Mouse (Mus musculus): ENCODE data around the gene Myog. TPM values are rescaled to one million over a fixed set of nuclear protein-coding genes. Genes with fewer than 3 reads are reported as not detected.

Gene Myog
- polyA plus RNA-seq, 1 experiment = 0.43 TPM

DNA sequence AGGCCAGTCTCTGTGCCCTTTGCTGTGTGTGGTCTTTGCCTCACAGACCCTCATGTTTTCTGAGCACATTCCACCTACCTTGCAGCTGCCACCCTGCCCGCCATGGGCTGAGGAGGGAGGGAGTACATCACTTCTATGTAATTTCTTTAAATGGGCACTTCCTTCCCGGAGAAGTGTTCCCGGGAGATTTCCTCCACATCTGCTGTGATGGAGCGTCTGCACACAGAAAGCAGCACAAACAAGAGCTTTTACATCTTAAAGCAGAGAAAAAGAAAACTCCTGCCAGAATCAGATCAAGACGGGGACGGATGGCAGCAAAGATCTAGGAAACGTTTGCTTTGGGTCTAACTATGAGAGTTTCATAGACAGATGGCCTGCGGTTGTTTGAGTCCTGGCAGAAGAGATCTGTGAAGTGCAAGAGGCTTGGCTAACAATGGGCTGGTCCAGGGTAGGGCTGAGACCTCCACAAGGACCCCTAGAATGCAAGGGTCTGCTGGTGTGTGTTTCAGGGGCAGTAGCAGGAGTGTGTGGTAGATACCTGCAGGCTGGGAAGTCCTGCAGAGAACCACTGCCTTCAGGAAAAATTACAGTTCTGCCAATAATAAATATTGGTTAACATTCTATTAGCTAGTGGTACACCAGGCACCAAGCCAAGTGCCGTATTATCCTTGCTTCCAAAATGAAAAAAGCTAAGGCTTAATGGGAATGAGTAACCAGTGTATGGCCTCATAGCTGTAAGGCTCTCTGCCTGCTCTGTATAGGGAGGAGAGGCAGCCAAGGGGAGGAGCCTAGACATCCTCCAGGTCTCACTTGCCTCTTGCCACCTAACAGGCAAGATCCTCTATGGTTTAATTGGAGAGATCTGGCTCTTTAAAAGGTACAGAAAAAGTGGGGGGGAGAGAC, 16.0 kb upstream of the Myog start:
- TF ChIP-seq POLR2A (IDR thresholded peaks at IDR 0.05; ENCODE audit: control insufficient read depth, extremely low read depth, insufficient read depth, low read length, poor library complexity) (no peak), CTCF (IDR thresholded peaks at IDR 0.05; ENCODE audit: borderline replicate concordance, control insufficient read depth, extremely low read depth, insufficient read depth, low read length, poor library complexity) (no peak)
- no peak for DNase-seq
- Histone ChIP-seq H3K27ac (ENCODE audit: control insufficient read depth, insufficient read depth, low read length) (no peak overlapping the region), H3K4me3 (ENCODE audit: control insufficient read depth, insufficient read depth, low read length) (no peak overlapping the region), H3K27me3 (ENCODE audit: control insufficient read depth, insufficient read depth, low read length) (no peaks in the 10 kb centered on the region), H3K4me1 (replicated peaks; ENCODE audit: control insufficient read depth, insufficient read depth, low read length) (no peaks in the 10 kb centered on the region), H3K36me3 (ENCODE audit: control insufficient read depth, insufficient read depth, low read length) (no peaks in the 10 kb centered on the region)
- 86% methylated on average over 9 of the region's 9 CpGs for WGBS

DNA sequence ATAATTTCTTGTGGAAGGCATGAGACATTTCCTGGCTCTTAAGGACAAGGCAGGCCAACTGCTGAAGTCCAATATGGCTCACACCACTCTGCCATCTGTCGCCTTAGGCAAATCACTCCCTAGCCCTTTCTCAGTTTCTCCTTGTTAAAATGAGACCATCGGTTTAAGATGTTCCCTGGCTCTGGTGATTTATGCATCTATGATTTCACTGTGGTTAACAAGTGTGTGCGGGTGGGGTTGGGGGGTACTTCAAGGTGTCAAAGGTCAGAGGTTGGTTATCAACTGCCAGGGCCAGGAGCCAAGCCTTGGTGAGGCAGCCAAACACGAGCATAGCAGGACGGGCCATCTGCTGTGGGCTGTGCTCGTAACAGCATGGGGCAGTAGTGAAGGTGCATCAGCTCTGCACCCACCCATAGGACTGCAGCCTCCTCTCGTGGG, 15.3 kb upstream of the Myog start:
- H3K27me3 ChIP-seq (ENCODE audit: control insufficient read depth, insufficient read depth, low read length) = no peaks in the 10 kb centered on the region
- no peak overlapping the region for H3K4me3 ChIP-seq (ENCODE audit: control insufficient read depth, insufficient read depth, low read length)
- H3K27ac ChIP-seq (ENCODE audit: control insufficient read depth, insufficient read depth, low read length) = no peak overlapping the region
- TF ChIP-seq CTCF (IDR thresholded peaks at IDR 0.05; ENCODE audit: borderline replicate concordance, control insufficient read depth, extremely low read depth, insufficient read depth, low read length, poor library complexity) (no peak), POLR2A (IDR thresholded peaks at IDR 0.05; ENCODE audit: control insufficient read depth, extremely low read depth, insufficient read depth, low read length, poor library complexity) (no peak)
- H3K36me3 ChIP-seq (ENCODE audit: control insufficient read depth, insufficient read depth, low read length) = no peaks in the 10 kb centered on the region
- no peak for DNase-seq
- WGBS = 90% methylated on average over 7 of the region's 7 CpGs
- no peaks in the 10 kb centered on the region for H3K4me1 ChIP-seq (replicated peaks; ENCODE audit: control insufficient read depth, insufficient read depth, low read length)

DNA sequence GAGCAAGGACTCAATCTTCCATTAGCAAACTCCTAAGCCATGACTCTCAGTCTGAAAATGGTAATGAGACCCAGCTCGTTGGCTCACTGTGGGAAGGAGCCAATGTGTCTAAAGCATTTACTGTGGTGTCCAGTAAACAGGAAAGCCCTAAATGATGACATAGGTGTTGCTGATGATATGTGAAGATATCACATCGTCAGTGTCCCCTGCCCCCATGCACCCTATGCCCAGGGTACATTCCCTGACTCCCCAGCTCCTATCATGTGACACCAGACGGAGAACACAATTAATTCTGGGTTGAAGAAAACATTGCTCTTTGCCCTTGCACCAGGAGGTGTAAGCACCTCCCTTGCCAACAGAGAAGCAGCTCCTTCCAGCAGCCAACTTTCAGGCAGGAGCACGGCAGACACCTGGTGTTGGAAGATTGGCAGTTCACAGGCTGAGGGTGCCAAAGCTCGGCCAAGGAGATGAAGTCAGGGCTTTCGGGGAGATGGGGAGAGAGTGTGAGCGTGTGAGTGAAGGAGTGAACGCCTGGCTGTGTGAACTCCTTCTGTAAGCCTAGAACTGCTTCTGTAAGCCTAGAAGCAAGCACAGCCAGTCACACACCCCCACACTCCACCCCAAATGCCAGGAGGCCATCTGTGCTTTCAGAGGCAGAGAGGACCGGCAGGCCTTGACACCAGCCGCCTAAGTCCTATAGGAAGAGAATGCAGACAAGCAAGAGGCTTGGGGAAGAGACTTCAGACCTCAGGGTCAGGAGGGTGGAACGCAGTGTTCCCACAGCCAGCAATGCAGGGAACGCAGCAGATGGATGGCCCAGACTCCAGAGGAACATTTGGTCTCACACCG, 13.9 kb upstream of the Myog start:
- Histone ChIP-seq H3K27ac (ENCODE audit: control insufficient read depth, insufficient read depth, low read length) (no peak overlapping the region), H3K4me1 (replicated peaks; ENCODE audit: control insufficient read depth, insufficient read depth, low read length) (no peaks in the 10 kb centered on the region), H3K4me3 (ENCODE audit: control insufficient read depth, insufficient read depth, low read length) (no peak overlapping the region), H3K36me3 (ENCODE audit: control insufficient read depth, insufficient read depth, low read length) (no peaks in the 10 kb centered on the region), H3K27me3 (ENCODE audit: control insufficient read depth, insufficient read depth, low read length) (no peaks in the 10 kb centered on the region)
- WGBS = 92% methylated on average over 13 of the region's 13 CpGs
- TF ChIP-seq POLR2A (IDR thresholded peaks at IDR 0.05; ENCODE audit: control insufficient read depth, extremely low read depth, insufficient read depth, low read length, poor library complexity) (no peak), CTCF (IDR thresholded peaks at IDR 0.05; ENCODE audit: borderline replicate concordance, control insufficient read depth, extremely low read depth, insufficient read depth, low read length, poor library complexity) (no peak)
- no peak for DNase-seq

DNA sequence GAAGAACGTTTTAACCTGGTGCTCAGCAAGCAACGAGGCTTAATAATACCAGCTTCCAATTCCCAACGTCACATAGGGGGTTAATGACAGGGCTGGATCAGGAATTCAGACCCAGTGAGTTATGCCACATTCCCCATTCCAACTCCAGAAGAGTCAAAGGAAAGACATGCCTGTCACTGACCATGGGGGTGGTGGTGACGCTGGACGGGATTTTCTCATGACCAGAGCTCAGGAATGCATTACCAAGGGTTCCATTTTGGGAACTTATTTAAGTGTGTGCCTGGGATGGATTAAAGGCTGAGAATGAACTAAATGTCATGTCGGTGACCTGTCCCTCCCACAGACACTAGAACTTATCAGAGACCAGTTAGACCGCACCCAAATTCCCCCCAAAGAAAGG, 13.0 kb upstream of the Myog start:
- 97% methylated on average over 7 of the region's 7 CpGs for WGBS
- DNase-seq = no peak
- Histone ChIP-seq H3K36me3 (ENCODE audit: control insufficient read depth, insufficient read depth, low read length) (no peaks in the 10 kb centered on the region), H3K4me3 (ENCODE audit: control insufficient read depth, insufficient read depth, low read length) (no peak overlapping the region), H3K27ac (ENCODE audit: control insufficient read depth, insufficient read depth, low read length) (no peak overlapping the region), H3K4me1 (replicated peaks; ENCODE audit: control insufficient read depth, insufficient read depth, low read length) (no peaks in the 10 kb centered on the region), H3K27me3 (ENCODE audit: control insufficient read depth, insufficient read depth, low read length) (no peaks in the 10 kb centered on the region)
- TF ChIP-seq POLR2A (IDR thresholded peaks at IDR 0.05; ENCODE audit: control insufficient read depth, extremely low read depth, insufficient read depth, low read length, poor library complexity) (no peak), CTCF (IDR thresholded peaks at IDR 0.05; ENCODE audit: borderline replicate concordance, control insufficient read depth, extremely low read depth, insufficient read depth, low read length, poor library complexity) (no peak)

DNA sequence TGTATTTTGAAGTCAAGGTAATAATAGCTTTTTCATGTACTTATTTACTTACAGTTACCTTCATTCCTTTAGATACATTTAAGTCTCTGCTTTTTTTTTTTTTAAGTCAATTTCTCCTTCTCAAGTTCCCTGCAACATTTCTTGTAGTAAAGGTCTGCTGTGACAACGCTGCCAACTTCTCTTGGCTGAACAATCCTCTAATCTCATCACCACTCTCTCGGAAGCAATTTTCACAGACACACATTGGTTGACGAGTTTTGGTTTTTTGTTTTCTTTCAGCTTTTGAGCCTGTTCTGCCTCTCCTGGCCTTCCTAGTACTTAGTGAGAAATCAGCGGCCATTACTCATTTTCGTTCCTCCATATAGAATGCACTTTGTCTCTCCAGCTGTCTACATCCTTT, 9.6 kb upstream of the Myog start:
- no peak for DNase-seq
- 96% methylated on average over 5 of the region's 5 CpGs for WGBS
- Histone ChIP-seq H3K27ac (ENCODE audit: control insufficient read depth, insufficient read depth, low read length) (no peak overlapping the region), H3K4me3 (ENCODE audit: control insufficient read depth, insufficient read depth, low read length) (no peak overlapping the region), H3K4me1 (replicated peaks; ENCODE audit: control insufficient read depth, insufficient read depth, low read length) (no peaks in the 10 kb centered on the region), H3K36me3 (ENCODE audit: control insufficient read depth, insufficient read depth, low read length) (no peaks in the 10 kb centered on the region), H3K27me3 (ENCODE audit: control insufficient read depth, insufficient read depth, low read length) (no peaks in the 10 kb centered on the region)
- TF ChIP-seq CTCF (IDR thresholded peaks at IDR 0.05; ENCODE audit: borderline replicate concordance, control insufficient read depth, extremely low read depth, insufficient read depth, low read length, poor library complexity) (no peak), POLR2A (IDR thresholded peaks at IDR 0.05; ENCODE audit: control insufficient read depth, extremely low read depth, insufficient read depth, low read length, poor library complexity) (no peak)

DNA sequence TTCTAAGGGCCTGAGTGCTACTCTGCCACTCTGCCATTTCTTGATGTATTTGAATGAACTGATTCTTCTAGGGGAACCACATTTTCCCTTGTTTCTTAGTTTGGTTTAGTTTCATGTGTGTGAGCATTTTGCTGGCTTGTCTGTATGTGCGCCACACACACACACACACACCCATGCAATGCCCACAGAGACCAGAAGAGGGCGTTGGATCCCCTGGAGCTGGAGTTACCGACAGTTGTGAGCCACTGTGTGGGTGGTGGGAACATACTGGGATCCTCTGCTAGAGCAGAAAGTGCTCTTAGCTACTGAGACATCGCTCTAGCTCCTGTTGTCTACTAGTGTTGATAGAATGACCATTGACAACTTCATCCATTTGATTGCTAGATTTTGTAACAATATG, 8.2 kb upstream of the Myog start:
- WGBS = 82% methylated on average over 4 of the region's 4 CpGs
- H3K4me1 ChIP-seq (replicated peaks; ENCODE audit: control insufficient read depth, insufficient read depth, low read length) = no peaks in the 10 kb centered on the region
- no peak overlapping the region for H3K27ac ChIP-seq (ENCODE audit: control insufficient read depth, insufficient read depth, low read length)
- no peaks in the 10 kb centered on the region for H3K27me3 ChIP-seq (ENCODE audit: control insufficient read depth, insufficient read depth, low read length)
- no peaks in the 10 kb centered on the region for H3K36me3 ChIP-seq (ENCODE audit: control insufficient read depth, insufficient read depth, low read length)
- DNase-seq = no peak
- no peak for TF ChIP-seq CTCF (IDR thresholded peaks at IDR 0.05; ENCODE audit: borderline replicate concordance, control insufficient read depth, extremely low read depth, insufficient read depth, low read length, poor library complexity)
- no peak for TF ChIP-seq POLR2A (IDR thresholded peaks at IDR 0.05; ENCODE audit: control insufficient read depth, extremely low read depth, insufficient read depth, low read length, poor library complexity)
- H3K4me3 ChIP-seq (ENCODE audit: control insufficient read depth, insufficient read depth, low read length) = no peak overlapping the region

Measured in thymus, adult 2 months (tissue).